Mouse (Mus musculus) heart, adult 2 months (tissue): ENCODE data around the gene Hormad1. TPM values are rescaled to one million over a fixed set of nuclear protein-coding genes. Genes with fewer than 3 reads are reported as not detected.
"Not testable (repeated sequence)": the region's sequence is repeated elsewhere in the genome, so short reads cannot be mapped to it uniquely, and the experiment has no call there.

ENCODE experiments used
- DNase-seq, 2 experiments: peaks; one replicate each; pipeline ENCODE4 v3.0.0; 2021
- H3K27ac ChIP-seq: fragments of 200-600 bp; 2 replicates; pipeline ENCODE4 v1.8.1; 2022
- H3K27me3 ChIP-seq: fragments of 200-500 bp; 2 replicates; pipeline ENCODE4 v1.6.1; 2012; ENCODE audit warnings: mild to moderate bottlenecking, low read length, inconsistent platforms, mixed read lengths; ENCODE audit not compliant: control insufficient read depth, insufficient read depth
- H3K36me3 ChIP-seq: fragments of 200-500 bp; 2 replicates; pipeline ENCODE4 v1.6.1; 2012; ENCODE audit warnings: low read length, inconsistent platforms; ENCODE audit not compliant: control insufficient read depth, insufficient read depth
- H3K4me1 ChIP-seq: fragments of 200-500 bp; 2 replicates; pipeline ENCODE4 v1.6.1; 2011; ENCODE audit warnings: low read length; ENCODE audit not compliant: control insufficient read depth, insufficient read depth
- H3K4me3 ChIP-seq: fragments of 200-600 bp; 2 replicates; pipeline ENCODE4 v1.8.1; 2022
- H3K79me2 ChIP-seq: fragments of 200-500 bp; replicated peaks from 2 replicates; pipeline ENCODE4 v1.6.1; 2012; ENCODE audit warnings: mild to moderate bottlenecking, inconsistent platforms, low read length, moderate library complexity, mixed read lengths; ENCODE audit not compliant: control insufficient read depth, insufficient read depth
- H3K9ac ChIP-seq: fragments of 200-500 bp; 2 replicates; pipeline ENCODE4 v1.6.1; 2012; ENCODE audit warnings: low read depth, mild to moderate bottlenecking, control low read depth, inconsistent platforms, low read length, mixed read lengths
- CTCF ChIP-seq: fragments of 200-600 bp; IDR thresholded peaks from 2 replicates; pipeline ENCODE4 v1.8.1; 2022; ENCODE audit warnings: antibody characterized with exemption, mild to moderate bottlenecking, moderate library complexity
- EP300 ChIP-seq: fragments of 200-500 bp; IDR thresholded peaks from 2 replicates; pipeline ENCODE4 v1.6.1; 2011; ENCODE audit warnings: low read depth, low read length, control low read depth; ENCODE audit not compliant: insufficient read depth
- POLR2A ChIP-seq: fragments of 200-500 bp; IDR thresholded peaks from 2 replicates; pipeline ENCODE4 v1.6.1; 2011; ENCODE audit warnings: mild to moderate bottlenecking, low read depth, low read length, control low read depth; ENCODE audit not compliant: insufficient read depth
- whole genome bisulfite sequencing: fragments of 180-500 bp; shearing (Covaris S2); methylation state at CpG from one replicate; pipeline ENCODE4 v1.1.7; 2018; 5-methylcytosine and 5-hydroxymethylcytosine counted together
- intact Hi-C: fragments of 180-260 bp; cut with DNase I; formaldehyde crosslinking; loops from one replicate; pipeline ENCODE4 v1.15.1; 2025
- polyA plus RNA-seq: library from polyadenylated mRNA; depleted of rRNA; stranded (reverse); fragments of >200 nt; gene quantifications from 2 replicates; pipeline ENCODE4 v1.2.3, GENCODE M21; 2012
- total RNA-seq, 2 experiments: library from RNA; stranded (reverse); gene quantifications; 2 replicates each; pipeline ENCODE4 v1.2.3; 2021

Hormad1 gene
- total and polyA plus RNA-seq, 3 experiments, result not detected

DNA sequence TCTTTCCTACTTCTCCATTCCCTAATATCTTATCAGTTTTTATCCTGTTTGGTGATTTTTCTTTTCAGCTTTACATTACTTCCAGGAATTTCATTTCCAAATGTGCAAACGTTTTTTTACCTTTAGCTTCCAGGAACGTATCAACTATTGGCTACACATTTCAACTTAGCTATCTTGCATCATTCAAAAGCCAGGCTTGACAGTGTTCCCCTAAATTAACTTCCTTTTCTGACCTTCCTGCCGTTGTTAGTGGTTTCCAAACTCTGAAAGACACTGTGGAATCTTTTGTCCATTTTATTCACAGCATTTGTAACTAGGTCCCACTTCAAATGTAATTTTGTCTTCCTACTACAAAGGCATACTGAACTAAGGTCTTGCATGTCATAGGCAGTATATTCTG lies 49.7 kb downstream of the Hormad1 start:
- Histone ChIP-seq H3K9ac (no peak overlapping the region), H3K4me1 (no peaks in the 10 kb centered on the region; the same call in 1 of the 2 replicates), H3K27ac (no peak overlapping the region), H3K27me3 (no peaks in the 10 kb centered on the region), H3K79me2 (no peaks in the 10 kb centered on the region), H3K36me3 (no peaks in the 10 kb centered on the region; the same call in 1 of the 2 replicates), H3K4me3 (no peak overlapping the region)
- no peak for TF ChIP-seq EP300
- no peak for TF ChIP-seq CTCF
- TF ChIP-seq POLR2A, result no peak
- intact Hi-C loops, result no loop called here
- 41% methylated on average over 3 of the region's 3 CpGs for WGBS
- DNase-seq, result no peak

DNA sequence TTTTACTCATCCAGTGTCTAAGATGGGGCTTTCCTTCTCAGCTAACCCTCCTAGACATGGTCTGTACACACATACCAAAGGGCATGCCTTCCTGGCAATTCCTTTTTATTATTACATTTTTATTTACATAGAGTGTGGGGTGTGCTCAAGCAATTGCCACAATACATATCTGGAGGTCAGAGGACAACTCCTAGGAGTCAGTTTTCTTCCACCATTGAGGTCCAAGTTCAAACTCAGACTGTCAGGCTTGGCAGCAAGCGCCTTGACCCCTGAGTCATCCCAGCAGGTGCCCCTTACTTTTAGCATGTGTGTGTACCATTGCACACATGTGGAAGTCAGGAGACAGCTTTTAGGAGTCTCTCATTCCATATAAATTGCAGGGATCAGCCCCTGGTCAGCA lies 54.5 kb downstream of the Hormad1 start:
- TF ChIP-seq EP300 (no peak), POLR2A (no peak), CTCF (no peak)
- Histone ChIP-seq H3K27ac (no peak overlapping the region), H3K9ac (no peak overlapping the region), H3K27me3 (no peaks in the 10 kb centered on the region), H3K4me3 (no peak overlapping the region), H3K79me2 (no peaks in the 10 kb centered on the region), H3K4me1 (no peaks in the 10 kb centered on the region; the same call in 1 of the 2 replicates), H3K36me3 (no peaks in the 10 kb centered on the region; the same call in 1 of the 2 replicates)
- WGBS, result 97% methylated on average over 1 of the region's 1 CpGs
- intact Hi-C loops, result no loop called here
- DNase-seq, result no peak

DNA sequence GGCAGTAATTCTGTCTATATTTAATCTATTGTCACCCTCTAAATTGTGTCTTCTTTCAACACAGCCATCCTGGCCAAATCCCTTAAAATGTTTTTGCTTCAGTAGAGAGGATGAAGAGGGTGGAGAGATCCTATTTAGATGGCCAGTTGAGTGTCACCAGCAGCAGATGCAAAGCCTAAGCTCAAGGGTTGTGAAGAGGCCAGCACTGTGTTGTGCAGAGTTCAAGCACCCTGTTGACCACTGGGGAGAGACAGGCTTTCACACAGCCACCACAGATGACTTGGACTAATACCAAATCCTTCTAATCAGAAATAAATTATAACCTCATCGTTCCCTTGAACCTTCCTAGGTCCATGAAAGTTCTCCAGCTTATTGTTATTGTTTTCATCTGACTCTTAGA lies 59.0 kb downstream of the Hormad1 start:
- intact Hi-C loops, result no loop called here
- H3K79me2 ChIP-seq, result no peaks in the 10 kb centered on the region
- H3K27ac ChIP-seq, result no peak overlapping the region
- no peak overlapping the region for H3K4me3 ChIP-seq
- no peaks in the 10 kb centered on the region for H3K27me3 ChIP-seq
- no peak overlapping the region for H3K9ac ChIP-seq
- H3K4me1 ChIP-seq, result no peaks in the 10 kb centered on the region
- TF ChIP-seq EP300 (no peak), CTCF (no peak), POLR2A (no peak)
- no peak for DNase-seq
- H3K36me3 ChIP-seq, result no peaks in the 10 kb centered on the region
- 42% methylated on average over 1 of the region's 1 CpGs for WGBS

DNA sequence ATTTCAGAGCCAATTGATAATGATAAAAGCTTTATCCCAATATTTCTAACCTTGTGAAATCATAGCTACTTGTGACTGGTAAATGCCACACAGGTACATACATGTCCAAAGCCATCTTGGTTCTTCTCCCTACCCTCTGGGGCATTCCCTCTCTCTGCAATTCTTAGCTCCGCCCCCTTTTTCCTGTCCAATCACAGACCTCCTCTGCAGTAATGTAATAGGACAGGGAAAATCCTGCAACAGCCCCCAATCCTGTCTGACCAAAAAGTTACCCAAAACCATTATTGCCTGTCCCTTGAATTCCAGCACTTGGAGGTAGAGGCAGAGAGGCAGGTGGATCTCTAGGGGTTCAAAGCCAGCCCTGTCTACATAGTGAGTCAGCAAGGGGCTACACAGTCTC lies 61.8 kb downstream of the Hormad1 start:
- Histone ChIP-seq H3K4me3 (no peak overlapping the region), H3K36me3 (peaks cover 4% of the 10 kb centered on the region), H3K27me3 (no peaks in the 10 kb centered on the region), H3K27ac (no peak overlapping the region), H3K79me2 (no peaks in the 10 kb centered on the region; the same call in 1 of the 2 replicates), H3K4me1 (peaks cover 6% of the 10 kb centered on the region), H3K9ac (no peak overlapping the region)
- intact Hi-C loops, result loop anchor here (10.0 kb wide), 1 partner anchor 266 kb away; the partner anchor contains the start of gene Setdb1
- DNase-seq, result peak in 1 of 2 experiments; percentile 4
- TF ChIP-seq CTCF (no peak), EP300 (no peak), POLR2A (no peak)
- WGBS, result 72% methylated on average over 1 of the region's 1 CpGs

DNA sequence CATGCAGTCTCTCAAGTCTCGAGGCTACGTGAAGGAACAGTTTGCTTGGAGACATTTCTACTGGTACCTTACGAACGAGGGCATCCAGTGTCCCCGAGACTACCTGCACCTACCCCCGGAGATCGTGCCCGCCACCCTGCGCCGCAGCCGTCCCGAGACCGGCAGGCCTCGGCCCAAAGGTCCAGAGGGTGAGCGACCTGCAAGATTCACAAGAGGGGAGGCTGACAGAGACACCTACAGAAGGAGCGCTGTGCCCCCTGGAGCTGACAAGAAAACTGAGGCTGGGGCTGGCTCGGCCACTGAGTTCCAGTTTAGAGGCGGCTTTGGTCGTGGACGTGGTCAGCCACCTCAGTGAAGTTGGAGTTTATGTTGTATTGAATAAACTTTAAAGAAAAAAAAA lies 62.9 kb downstream of the Hormad1 start:
- H3K4me1 ChIP-seq, H3K27ac ChIP-seq, H3K36me3 ChIP-seq, H3K79me2 ChIP-seq, H3K9ac ChIP-seq, H3K27me3 ChIP-seq, H3K4me3 ChIP-seq: not testable (repeated sequence)
- WGBS, result 92% methylated on average over 20 of the region's 20 CpGs
- intact Hi-C loops, result loop anchor here (10.0 kb wide), 1 partner anchor 268 kb away; the partner anchor contains the start of gene Setdb1
- peak in 1 of 2 experiments; percentile 27 for DNase-seq

DNA sequence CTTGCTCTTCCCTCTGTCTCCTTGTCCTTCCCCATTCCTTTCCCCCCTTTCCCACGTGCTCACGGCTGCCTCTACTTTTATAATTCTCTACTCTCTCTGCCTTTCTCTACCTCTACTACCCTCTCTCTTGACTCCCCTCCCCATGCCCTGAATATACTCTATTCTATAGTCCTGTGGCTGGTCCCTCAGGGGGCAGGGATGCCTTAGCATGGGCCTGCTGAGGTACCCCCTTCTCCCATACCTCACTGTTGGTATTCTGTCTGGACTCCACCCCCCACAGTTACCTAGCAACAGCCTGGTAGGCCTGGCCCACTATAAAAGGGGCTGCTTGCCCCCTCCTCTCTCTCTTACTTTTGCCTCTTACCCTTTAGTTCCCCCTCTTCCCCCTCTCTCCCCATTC lies 64.1 kb downstream of the Hormad1 start:
- DNase-seq, result peak in 1 of 2 experiments; percentile 14
- Histone ChIP-seq H3K79me2 (peaks cover 1% of the 10 kb centered on the region; the same call in 1 of the 2 replicates), H3K27me3 (no peaks in the 10 kb centered on the region), H3K4me1 (peaks cover 8% of the 10 kb centered on the region), H3K27ac (no peak overlapping the region), H3K4me3 (no peak overlapping the region), H3K9ac (no peak overlapping the region), H3K36me3 (peaks cover 5% of the 10 kb centered on the region)
- no peak for TF ChIP-seq CTCF
- TF ChIP-seq EP300, result no peak
- TF ChIP-seq POLR2A, result no peak
- 72% methylated on average over 2 of the region's 2 CpGs for WGBS
- intact Hi-C loops, result loop anchor here (10.0 kb wide), 1 partner anchor 269 kb away; the partner anchor contains the start of gene Setdb1

DNA sequence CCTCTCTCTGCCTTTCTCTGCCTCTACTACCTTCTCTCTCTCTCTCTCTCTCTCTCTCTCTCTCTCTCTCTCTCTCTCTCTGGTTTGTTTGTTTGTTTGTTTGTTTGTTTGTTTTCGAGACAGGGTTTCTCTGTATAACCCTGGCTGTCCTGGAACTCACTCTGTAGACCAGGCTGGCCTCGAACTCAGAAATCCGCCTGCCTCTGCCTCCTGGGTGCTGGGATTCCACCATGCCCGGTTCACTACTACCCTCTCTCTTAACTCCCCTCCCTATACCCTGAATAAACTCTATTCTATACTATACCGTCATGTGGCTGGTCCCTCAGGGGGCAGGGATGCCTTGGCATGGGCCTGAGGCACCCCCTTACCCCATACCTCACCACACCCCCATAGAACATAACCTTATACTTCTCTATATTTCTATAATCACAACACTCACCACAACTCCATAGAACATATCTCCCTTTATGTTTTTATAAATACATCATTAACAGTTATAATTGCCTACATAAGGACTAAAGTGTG lies 64.6 kb downstream of the Hormad1 start:
- H3K27ac ChIP-seq, result peak overlapping the region; percentile 97
- H3K4me3 ChIP-seq, result peak overlapping the region; percentile 57
- H3K27me3 ChIP-seq, H3K36me3 ChIP-seq, H3K4me1 ChIP-seq, H3K79me2 ChIP-seq, H3K9ac ChIP-seq: not testable (repeated sequence)
- DNase-seq, result peak in 1 of 2 experiments; percentile 29
- intact Hi-C loops, result loop anchor here (2.0 to 10.0 kb wide), 2 partner anchors 35 to 269 kb away; partner anchors contain the start of genes Mcl1 and Setdb1
- 75% methylated on average over 5 of the region's 5 CpGs for WGBS
